Mouse (Mus musculus): Measurements from ENCODE around the gene Epm2a. TPM values are rescaled to one million over a fixed set of nuclear protein-coding genes. Genes with fewer than 3 reads are reported as not detected.
"Not testable (repeated sequence)": the region's sequence is repeated elsewhere in the genome, so short reads cannot be mapped to it uniquely, and the experiment has no call there.

Gene Epm2a
- total RNA-seq (2022): 10 to 100 TPM; 29.9 to 36.0 (median 31.1) TPM

DNA sequence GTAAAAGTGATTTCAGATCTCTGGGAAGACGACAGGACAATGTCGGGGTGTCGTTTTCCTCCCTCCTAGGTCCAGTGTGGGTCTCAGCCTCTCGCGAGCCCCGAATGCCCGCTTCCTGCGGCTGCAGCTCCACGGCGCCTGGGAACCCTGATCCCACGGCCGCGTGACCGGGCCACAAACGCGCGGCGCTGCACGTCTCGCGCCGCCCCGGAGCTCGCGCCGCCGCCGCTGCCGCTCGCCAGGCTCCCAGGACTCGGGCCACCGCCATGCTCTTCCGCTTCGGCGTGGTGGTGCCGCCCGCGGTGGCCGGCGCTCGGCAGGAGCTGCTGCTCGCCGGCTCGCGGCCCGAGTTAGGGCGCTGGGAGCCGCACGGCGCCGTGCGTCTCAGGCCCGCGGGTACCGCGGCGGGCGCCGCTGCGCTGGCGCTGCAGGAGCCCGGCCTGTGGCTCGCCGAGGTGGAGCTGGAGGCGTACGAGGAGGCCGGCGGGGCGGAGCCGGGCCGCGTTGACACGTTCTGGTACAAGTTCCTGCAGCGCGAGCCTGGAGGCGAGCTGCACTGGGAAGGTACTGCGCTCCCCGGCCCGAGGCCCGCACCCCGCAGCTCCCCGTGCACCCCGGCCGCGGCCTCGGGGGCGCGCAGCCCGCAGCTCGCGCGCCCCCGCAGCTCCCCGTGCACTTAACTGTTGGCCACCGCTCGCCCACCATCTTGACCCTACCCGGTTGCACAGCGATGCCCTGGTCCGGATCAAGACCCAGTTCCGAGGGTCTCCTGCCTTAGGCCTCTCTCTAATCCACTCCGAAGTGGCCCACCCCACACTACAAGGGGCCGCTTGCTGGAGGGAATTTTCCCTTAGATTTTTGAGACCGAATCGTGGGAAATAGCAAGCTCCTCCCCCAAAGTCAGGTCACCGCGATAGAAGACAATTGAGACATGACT lies at the start of gene Epm2a:
TSS of gene Epm2a (plus strand) at position 200 of the 937 bp plus-strand sequence.
- DNase-seq (ENCODE audit: low spot score in 2 of 2): peak; percentile 50 to 74

GRCm38 (mm10) chr10:11298418-11298817 lies 44.8 kb upstream of the Epm2a start:
- no peak for DNase-seq (ENCODE audit: low spot score in 2 of 2)

GRCm38 (mm10) chr10:11305365-11306053 lies 37.7 kb upstream of the Epm2a start:
- no peak for DNase-seq (ENCODE audit: low spot score in 2 of 2)

DNA sequence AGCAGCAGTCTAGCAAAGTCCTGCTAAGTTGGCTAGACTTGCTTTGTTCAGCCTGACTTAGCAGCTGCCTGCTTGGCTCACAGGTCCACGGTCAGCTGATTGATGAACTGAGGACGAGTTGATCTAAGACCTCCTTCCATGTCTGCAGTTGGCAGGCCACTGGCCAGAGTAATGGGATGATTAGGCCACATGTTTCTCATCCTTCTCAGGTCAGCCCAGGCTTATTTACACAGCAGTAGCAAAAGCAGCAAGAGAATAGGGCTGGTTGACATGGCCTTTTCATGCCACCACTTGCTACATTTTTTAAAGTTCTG lies 37.2 kb upstream of the Epm2a start:
- no peak for DNase-seq (ENCODE audit: low spot score in 2 of 2)

DNA sequence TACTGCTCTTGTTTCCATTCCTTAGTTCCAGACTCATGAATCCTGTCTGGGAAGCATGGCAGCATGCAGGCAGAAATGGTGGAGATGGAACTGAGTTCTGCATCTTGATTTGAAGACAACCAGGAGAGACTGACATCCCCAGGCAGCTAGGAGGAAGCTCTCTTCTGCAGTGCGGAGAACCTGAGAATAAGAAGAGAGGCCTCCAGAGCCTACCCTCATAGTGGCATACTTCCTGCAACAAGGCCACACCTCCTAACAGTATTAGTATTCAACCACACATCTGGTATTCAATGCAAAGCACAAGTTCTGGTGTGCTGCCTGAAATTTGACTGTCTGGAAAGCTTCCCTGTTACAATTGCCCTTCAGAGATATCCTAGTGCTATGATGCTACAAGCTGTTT lies 33.3 kb upstream of the Epm2a start:
- no peak for DNase-seq (ENCODE audit: low spot score in 2 of 2)

DNA sequence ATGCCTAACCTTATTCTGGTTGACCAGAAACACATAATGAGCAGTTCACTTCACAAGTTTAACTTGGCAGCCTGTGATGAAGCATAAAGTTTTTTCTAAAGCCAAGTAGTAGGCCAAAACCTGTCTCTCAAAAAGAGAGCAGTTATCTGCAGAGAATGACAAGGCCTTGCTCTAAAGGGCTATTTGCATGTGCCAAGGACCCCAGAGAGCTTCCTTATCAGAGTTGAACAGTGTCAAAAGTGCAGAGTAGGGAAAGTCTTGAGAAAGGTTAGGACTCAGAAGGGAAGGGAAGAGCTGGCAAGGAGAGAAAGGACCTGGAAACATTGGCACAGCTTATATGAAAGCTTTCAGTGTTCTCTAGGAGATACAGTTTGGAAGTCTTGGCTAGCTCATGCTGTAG lies 32.7 kb upstream of the Epm2a start:
- no peak for DNase-seq (ENCODE audit: low spot score in 2 of 2)

DNA sequence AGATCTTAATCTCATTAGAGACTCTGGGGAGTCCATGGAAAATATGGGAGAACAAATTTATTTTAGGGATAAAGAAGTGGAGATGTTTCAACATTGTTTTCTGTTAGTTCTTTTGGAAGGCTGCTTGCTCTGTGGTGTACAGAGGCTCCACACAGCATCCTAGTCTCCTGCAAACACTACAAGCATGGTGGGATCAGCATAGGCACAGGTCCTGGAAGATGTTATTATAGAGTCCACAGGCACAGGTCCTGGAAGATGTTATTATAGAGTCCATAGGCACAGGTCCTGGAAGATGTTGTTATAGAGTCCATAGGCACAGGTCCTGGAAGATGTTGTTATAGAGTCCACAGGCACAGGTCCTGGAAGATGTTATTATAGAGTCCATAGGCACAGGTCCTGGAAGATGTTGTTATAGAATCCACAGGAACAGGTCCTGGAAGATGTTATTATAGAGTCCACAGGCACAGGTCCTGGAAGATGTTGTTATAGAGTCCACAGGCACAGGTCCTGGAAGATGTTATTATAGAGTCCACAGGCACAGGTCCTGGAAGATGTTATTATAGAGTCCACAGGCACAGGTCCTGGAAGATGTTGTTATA lies 25.2 kb upstream of the Epm2a start:
- not testable (repeated sequence) for DNase-seq (ENCODE audit: low spot score in 2 of 2)

- DNase-seq (ENCODE audit: low spot score in 2 of 2): no peak
Observed at GRCm38 (mm10) chr10:11319446-11319970, 23.7 kb upstream of the Epm2a start.

DNA sequence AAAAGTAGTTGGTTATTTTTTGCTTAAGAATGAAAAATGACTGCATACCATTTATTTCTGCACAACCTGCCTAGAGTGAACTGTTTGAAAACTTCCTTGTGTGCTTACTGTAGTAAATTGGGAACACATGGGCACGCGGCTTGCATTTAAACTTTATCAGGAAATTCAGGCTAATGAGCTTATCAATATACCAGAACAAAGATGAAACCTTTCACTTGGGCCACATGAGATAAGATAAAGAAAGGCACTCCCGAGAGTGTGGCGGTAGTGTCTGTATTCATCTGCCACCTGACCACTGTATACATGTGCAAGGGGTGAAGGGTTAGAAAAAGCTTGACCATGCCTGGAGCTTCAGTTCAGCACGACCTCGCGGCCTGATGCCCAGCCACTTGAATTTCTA lies 20.9 kb upstream of the Epm2a start:
- DNase-seq (ENCODE audit: low spot score in 2 of 2): no peak

- no peak for DNase-seq (ENCODE audit: low spot score in 2 of 2)
Observed at GRCm38 (mm10) chr10:11323202-11323898, 19.9 kb upstream of the Epm2a start.

GRCm38 (mm10) chr10:11326526-11326925 lies 16.7 kb upstream of the Epm2a start:
- no peak for DNase-seq (ENCODE audit: low spot score in 2 of 2)

DNA sequence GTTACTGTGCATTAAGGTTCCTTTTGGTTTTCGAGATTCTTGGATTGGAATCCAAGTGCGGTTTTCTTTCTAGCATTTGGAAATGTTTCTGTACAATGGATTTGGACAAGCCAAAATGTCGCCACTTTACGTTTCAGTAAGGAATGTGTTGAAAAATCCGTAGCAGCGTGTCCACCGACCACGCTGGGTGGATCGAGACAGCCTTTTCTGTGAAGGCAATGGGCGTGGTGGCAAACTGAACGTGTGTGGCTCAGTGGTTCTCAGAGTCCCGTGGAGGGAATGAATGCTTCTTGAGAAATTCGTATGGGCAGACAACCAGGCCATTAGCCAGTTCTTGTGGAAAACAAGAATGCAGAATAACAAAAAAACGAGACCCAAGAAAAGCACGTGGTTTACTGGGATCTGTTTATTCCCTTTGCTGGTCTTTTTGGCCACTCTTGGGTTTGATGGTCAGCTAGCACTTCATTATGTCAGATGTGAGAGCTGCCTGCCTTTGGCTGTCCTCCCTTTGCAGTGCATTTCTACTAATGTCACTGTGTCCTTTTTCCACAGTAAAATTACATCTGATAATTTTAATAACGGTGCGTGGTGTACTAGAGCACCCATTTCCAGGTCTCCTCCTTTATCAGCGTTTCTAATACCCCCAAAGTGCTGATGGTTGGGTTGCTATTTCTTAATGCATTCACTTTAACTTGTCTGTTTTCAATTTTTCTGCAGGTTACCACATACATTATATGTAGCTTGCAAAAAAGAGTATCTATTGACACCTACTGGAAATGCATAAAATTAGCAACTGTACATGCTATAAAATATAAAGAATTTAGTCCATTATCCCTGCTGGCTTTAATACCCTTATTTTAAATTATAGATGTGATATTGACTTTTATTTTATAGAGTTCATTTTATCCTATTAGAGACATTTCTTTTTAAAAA lies 1.6 kb downstream of the Epm2a start:
- no peak for DNase-seq (ENCODE audit: low spot score in 2 of 2)

GRCm38 (mm10) chr10:11350243-11350974 lies 7.2 kb downstream of the Epm2a start:
- DNase-seq (ENCODE audit: low spot score in 2 of 2): not testable (repeated sequence)

- DNase-seq (ENCODE audit: low spot score in 2 of 2): no peak
Observed at GRCm38 (mm10) chr10:11354609-11355008, 11.4 kb downstream of the Epm2a start.

- DNase-seq (ENCODE audit: low spot score in 2 of 2): no peak
Observed at GRCm38 (mm10) chr10:11361985-11362692, 18.9 kb downstream of the Epm2a start.

DNA sequence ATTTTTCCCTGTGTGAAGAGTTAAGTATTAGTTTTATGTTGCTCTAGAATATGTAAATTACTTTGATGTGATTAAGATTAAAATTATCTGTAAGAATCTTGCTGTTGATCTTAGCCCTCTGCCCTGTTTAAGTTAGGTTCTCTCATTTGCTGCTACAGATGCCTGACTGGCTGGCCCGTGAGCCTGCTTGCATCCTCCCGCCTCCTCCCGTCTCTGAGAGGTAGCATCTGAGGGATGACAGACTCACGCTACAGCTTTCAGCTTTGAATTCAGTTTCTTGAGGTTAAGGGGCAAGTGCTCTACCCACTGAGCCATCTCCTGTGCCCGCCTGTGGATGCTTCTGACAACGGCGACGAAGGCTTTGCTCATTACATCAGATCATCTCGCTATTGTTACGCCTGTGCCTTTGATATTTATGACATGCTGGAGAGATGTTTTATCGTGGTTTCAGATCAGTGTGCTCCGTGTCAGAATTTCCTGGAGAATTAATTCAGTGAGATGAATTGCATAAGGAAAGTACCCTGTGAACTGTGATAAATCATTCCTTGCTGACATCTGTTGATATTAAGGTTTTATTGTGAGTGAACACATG lies 19.8 kb downstream of the Epm2a start:
- DNase-seq (ENCODE audit: low spot score in 2 of 2): no peak

DNA sequence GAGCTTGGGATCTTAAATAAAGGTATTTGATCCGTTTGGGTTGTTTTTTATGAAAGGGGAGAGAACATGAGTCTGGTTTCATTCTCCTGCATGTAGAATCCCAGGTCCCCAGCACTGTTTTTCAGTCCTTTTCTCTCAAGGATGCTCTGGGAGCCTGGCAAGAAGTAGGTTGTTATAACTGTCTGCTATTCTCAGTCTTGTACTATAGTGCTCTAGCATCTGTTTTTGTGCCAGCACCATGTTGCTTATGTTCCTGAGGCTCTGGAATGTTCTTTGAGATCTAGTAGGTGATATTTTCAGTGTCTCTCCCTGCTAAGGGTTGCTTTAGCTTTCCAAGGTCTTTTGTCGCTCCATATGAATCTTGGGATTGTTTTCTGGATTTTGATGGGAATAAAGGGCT lies 38.1 kb downstream of the Epm2a start:
- no peak for DNase-seq (ENCODE audit: low spot score in 2 of 2)

GRCm38 (mm10) chr10:11410926-11411325 lies 67.7 kb downstream of the Epm2a start:
- no peak for DNase-seq (ENCODE audit: low spot score in 2 of 2)

GRCm38 (mm10) chr10:11420071-11420470 lies 76.9 kb downstream of the Epm2a start:
- peak; percentile 24 to 41 for DNase-seq (ENCODE audit: low spot score in 2 of 2)

Measured in layer of hippocampus, adult 8-10 months (tissue).